Mouse (Mus musculus): ENCODE measurements around the gene Fga. TPM values are rescaled to one million over a fixed set of nuclear protein-coding genes. Genes with fewer than 3 reads are reported as not detected.

Fga gene
- polyA plus RNA-seq, 1 experiment: not detected

GRCm38 (mm10) chr3:83004801-83005200, 21.1 kb upstream of the Fga start:
- Histone ChIP-seq H3K36me3 (ENCODE audit: control insufficient read depth, insufficient read depth, low read length, poor library complexity, severe bottlenecking) (no peaks in the 10 kb centered on the region), H3K27ac (ENCODE audit: insufficient read depth, low read length) (no peak overlapping the region), H3K9ac (ENCODE audit: low read depth, poor library complexity, severe bottlenecking) (no peak overlapping the region), H3K4me1 (ENCODE audit: control insufficient read depth, insufficient read depth, low read length) (no peaks in the 10 kb centered on the region), H3K9me3 (replicated peaks; ENCODE audit: control insufficient read depth, insufficient read depth, low read length, poor library complexity, severe bottlenecking) (no peaks in the 10 kb centered on the region), H3K27me3 (ENCODE audit: control insufficient read depth, insufficient read depth, low read length, poor library complexity, severe bottlenecking) (no peaks in the 10 kb centered on the region), H3K4me3 (ENCODE audit: low read depth, low read length) (no peak overlapping the region)
- no peak for TF ChIP-seq EP300 (IDR thresholded peaks at IDR 0.05; ENCODE audit: insufficient read depth, low read depth, low read length)
- no peak for TF ChIP-seq POLR2A (IDR thresholded peaks at IDR 0.05; ENCODE audit: insufficient read depth, low read length)
- TF ChIP-seq CTCF (IDR thresholded peaks at IDR 0.05; ENCODE audit: low read depth, low read length): no peak

GRCm38 (mm10) chr3:83007557-83007956, 18.3 kb upstream of the Fga start, which contains the start of gene Fgg:
Gene Fgg, plus strand, starts transcription at chr3:83007724.
- Histone ChIP-seq H3K4me1 (ENCODE audit: control insufficient read depth, insufficient read depth, low read length) (no peaks in the 10 kb centered on the region), H3K27me3 (ENCODE audit: control insufficient read depth, insufficient read depth, low read length, poor library complexity, severe bottlenecking) (no peaks in the 10 kb centered on the region), H3K27ac (ENCODE audit: insufficient read depth, low read length) (no peak within 1 kb of the TSS), H3K4me3 (ENCODE audit: low read depth, low read length) (peak within 1 kb of the TSS; percentile 50), H3K9ac (ENCODE audit: low read depth, poor library complexity, severe bottlenecking) (no peak within 1 kb of the TSS), H3K36me3 (ENCODE audit: control insufficient read depth, insufficient read depth, low read length, poor library complexity, severe bottlenecking) (no peaks in the 10 kb centered on the region), H3K9me3 (replicated peaks; ENCODE audit: control insufficient read depth, insufficient read depth, low read length, poor library complexity, severe bottlenecking) (no peaks in the 10 kb centered on the region)
- TF ChIP-seq CTCF (IDR thresholded peaks at IDR 0.05; ENCODE audit: low read depth, low read length) (no peak), EP300 (IDR thresholded peaks at IDR 0.05; ENCODE audit: insufficient read depth, low read depth, low read length) (no peak), POLR2A (IDR thresholded peaks at IDR 0.05; ENCODE audit: insufficient read depth, low read length) (no peak)

- TF ChIP-seq CTCF (IDR thresholded peaks at IDR 0.05; ENCODE audit: low read depth, low read length): no peak
- no peak for TF ChIP-seq POLR2A (IDR thresholded peaks at IDR 0.05; ENCODE audit: insufficient read depth, low read length)
- no peaks in the 10 kb centered on the region for H3K9me3 ChIP-seq (replicated peaks; ENCODE audit: control insufficient read depth, insufficient read depth, low read length, poor library complexity, severe bottlenecking)
- no peak overlapping the region for H3K4me3 ChIP-seq (ENCODE audit: low read depth, low read length)
- no peaks in the 10 kb centered on the region for H3K36me3 ChIP-seq (ENCODE audit: control insufficient read depth, insufficient read depth, low read length, poor library complexity, severe bottlenecking)
- no peaks in the 10 kb centered on the region for H3K4me1 ChIP-seq (ENCODE audit: control insufficient read depth, insufficient read depth, low read length)
- H3K27ac ChIP-seq (ENCODE audit: insufficient read depth, low read length): no peak overlapping the region
- H3K9ac ChIP-seq (ENCODE audit: low read depth, poor library complexity, severe bottlenecking): no peak overlapping the region
- no peaks in the 10 kb centered on the region for H3K27me3 ChIP-seq (ENCODE audit: control insufficient read depth, insufficient read depth, low read length, poor library complexity, severe bottlenecking)
Observed at GRCm38 (mm10) chr3:83010291-83010690, 15.6 kb upstream of the Fga start.

- Histone ChIP-seq H3K36me3 (ENCODE audit: control insufficient read depth, insufficient read depth, low read length, poor library complexity, severe bottlenecking) (no peaks in the 10 kb centered on the region), H3K4me3 (ENCODE audit: low read depth, low read length) (no peak overlapping the region), H3K9me3 (replicated peaks; ENCODE audit: control insufficient read depth, insufficient read depth, low read length, poor library complexity, severe bottlenecking) (no peaks in the 10 kb centered on the region), H3K27me3 (ENCODE audit: control insufficient read depth, insufficient read depth, low read length, poor library complexity, severe bottlenecking) (no peaks in the 10 kb centered on the region), H3K4me1 (ENCODE audit: control insufficient read depth, insufficient read depth, low read length) (no peaks in the 10 kb centered on the region), H3K9ac (ENCODE audit: low read depth, poor library complexity, severe bottlenecking) (no peak overlapping the region), H3K27ac (ENCODE audit: insufficient read depth, low read length) (no peak overlapping the region)
- TF ChIP-seq EP300 (IDR thresholded peaks at IDR 0.05; ENCODE audit: insufficient read depth, low read depth, low read length) (no peak), POLR2A (IDR thresholded peaks at IDR 0.05; ENCODE audit: insufficient read depth, low read length) (no peak), CTCF (IDR thresholded peaks at IDR 0.05; ENCODE audit: low read depth, low read length) (no peak)
Observed at GRCm38 (mm10) chr3:83011136-83011535, 14.7 kb upstream of the Fga start.

GRCm38 (mm10) chr3:83011565-83011964, 14.3 kb upstream of the Fga start:
- Histone ChIP-seq H3K9me3 (replicated peaks; ENCODE audit: control insufficient read depth, insufficient read depth, low read length, poor library complexity, severe bottlenecking) (no peaks in the 10 kb centered on the region), H3K9ac (ENCODE audit: low read depth, poor library complexity, severe bottlenecking) (no peak overlapping the region), H3K36me3 (ENCODE audit: control insufficient read depth, insufficient read depth, low read length, poor library complexity, severe bottlenecking) (no peaks in the 10 kb centered on the region), H3K4me3 (ENCODE audit: low read depth, low read length) (no peak overlapping the region), H3K27me3 (ENCODE audit: control insufficient read depth, insufficient read depth, low read length, poor library complexity, severe bottlenecking) (no peaks in the 10 kb centered on the region), H3K4me1 (ENCODE audit: control insufficient read depth, insufficient read depth, low read length) (no peaks in the 10 kb centered on the region), H3K27ac (ENCODE audit: insufficient read depth, low read length) (no peak overlapping the region)
- TF ChIP-seq EP300 (IDR thresholded peaks at IDR 0.05; ENCODE audit: insufficient read depth, low read depth, low read length): no peak
- no peak for TF ChIP-seq CTCF (IDR thresholded peaks at IDR 0.05; ENCODE audit: low read depth, low read length)
- no peak for TF ChIP-seq POLR2A (IDR thresholded peaks at IDR 0.05; ENCODE audit: insufficient read depth, low read length)

- TF ChIP-seq POLR2A (IDR thresholded peaks at IDR 0.05; ENCODE audit: insufficient read depth, low read length) (no peak), EP300 (IDR thresholded peaks at IDR 0.05; ENCODE audit: insufficient read depth, low read depth, low read length) (no peak), CTCF (IDR thresholded peaks at IDR 0.05; ENCODE audit: low read depth, low read length) (no peak)
- Histone ChIP-seq H3K9ac (ENCODE audit: low read depth, poor library complexity, severe bottlenecking) (no peak overlapping the region), H3K27me3 (ENCODE audit: control insufficient read depth, insufficient read depth, low read length, poor library complexity, severe bottlenecking) (no peaks in the 10 kb centered on the region), H3K36me3 (ENCODE audit: control insufficient read depth, insufficient read depth, low read length, poor library complexity, severe bottlenecking) (no peaks in the 10 kb centered on the region), H3K9me3 (replicated peaks; ENCODE audit: control insufficient read depth, insufficient read depth, low read length, poor library complexity, severe bottlenecking) (no peaks in the 10 kb centered on the region), H3K4me1 (ENCODE audit: control insufficient read depth, insufficient read depth, low read length) (no peaks in the 10 kb centered on the region), H3K27ac (ENCODE audit: insufficient read depth, low read length) (no peak overlapping the region), H3K4me3 (ENCODE audit: low read depth, low read length) (no peak overlapping the region)
Observed at GRCm38 (mm10) chr3:83012636-83013035, 13.2 kb upstream of the Fga start.

Measured in ES-Bruce4 (cell line).